Mouse (Mus musculus) liver, embryonic 11.5 days (tissue): ENCODE data around the gene Ankfn1. TPM values are rescaled to one million over a fixed set of nuclear protein-coding genes. Genes with fewer than 3 reads are reported as not detected.
A peak's percentile ranks its signal among the peaks of the same experiment; 100 is the strongest.

ENCODE experiments used
- ATAC-seq: fragments of 200-750 bp; cut with Nextera tagmentation; replicated peaks from 2 replicates; pipeline ENCODE4 v1.8.0; 2017; ENCODE audit warnings: moderate number of reproducible peaks, mild to moderate bottlenecking, moderate TSS enrichment, moderate library complexity; ENCODE audit not compliant: low FRiP score
- DNase-seq: peaks from one replicate; pipeline ENCODE4 v3.0.0-alpha.2; 2017; ENCODE audit warnings: low spot score
- H3K27ac ChIP-seq: fragments of 300-500 bp; sonication (generic); 2 replicates; pipeline ENCODE4 v1.5.1; 2014; ENCODE audit warnings: mild to moderate bottlenecking, low read depth, low read length, control low read depth
- H3K27me3 ChIP-seq: fragments of 300-500 bp; sonication (generic); replicated peaks from 2 replicates; pipeline ENCODE4 v1.6.1; 2014; ENCODE audit warnings: low read length, mixed read lengths; ENCODE audit not compliant: control insufficient read depth, insufficient read depth
- H3K36me3 ChIP-seq: fragments of 300-500 bp; sonication (generic); 2 replicates; pipeline ENCODE4 v1.6.1; 2014; ENCODE audit warnings: mild to moderate bottlenecking, low read length, moderate library complexity, mixed read lengths; ENCODE audit not compliant: control insufficient read depth, insufficient read depth
- H3K4me1 ChIP-seq: fragments of 300-500 bp; sonication (generic); replicated peaks from 2 replicates; pipeline ENCODE4 v1.6.1; 2014; ENCODE audit warnings: low read length, mixed read lengths; ENCODE audit not compliant: control insufficient read depth, insufficient read depth
- H3K4me2 ChIP-seq: fragments of 300-500 bp; sonication (generic); 2 replicates; pipeline ENCODE4 v1.6.1; 2014; ENCODE audit warnings: mild to moderate bottlenecking, control low read depth, moderate library complexity
- H3K4me3 ChIP-seq: fragments of 300-500 bp; sonication (generic); 2 replicates; pipeline ENCODE4 v1.5.1; 2014; ENCODE audit warnings: low read depth, low read length, control low read depth
- H3K9ac ChIP-seq: fragments of 300-500 bp; sonication (generic); 2 replicates; pipeline ENCODE4 v1.6.1; 2014; ENCODE audit warnings: low read depth, low read length, control low read depth
- H3K9me3 ChIP-seq: fragments of 300-500 bp; sonication (generic); 2 replicates; pipeline ENCODE4 v1.6.1; 2016; ENCODE audit warnings: low read length, inconsistent platforms, mixed read lengths; ENCODE audit not compliant: control insufficient read depth
- WGBS: fragments of 180-500 bp; shearing (Covaris S2); extraction: QIAGEN DNeasy Blood & Tissue Kit; methylation state at CpG from one replicate; pipeline ENCODE4 v1.1.7; 2014; 5-methylcytosine and 5-hydroxymethylcytosine counted together
- polyA plus RNA-seq: library from polyadenylated mRNA; unstranded; fragments of >200 nt; fragmentation: Nextera tagmentation; extraction: Ambion mirVana; gene quantifications from 2 replicates; pipeline ENCODE4 v1.2.1, GENCODE M21; 2014

Ankfn1 gene
- polyA plus RNA-seq, 1 experiment from 2014 or later: not detected

- ATAC-seq (no peak), DNase-seq (no peak)
- H3K27ac ChIP-seq: no peak overlapping the region
- no peaks in the 10 kb centered on the region for H3K9me3 ChIP-seq
- H3K27me3 ChIP-seq: no peaks in the 10 kb centered on the region
- no peaks in the 10 kb centered on the region for H3K36me3 ChIP-seq
- H3K4me2 ChIP-seq: no peak overlapping the region
- 44% methylated on average over 3 of the region's 3 CpGs for WGBS
- no peak overlapping the region for H3K4me3 ChIP-seq
- H3K4me1 ChIP-seq: no peaks in the 10 kb centered on the region
- H3K9ac ChIP-seq: no peak overlapping the region
Measured at GRCm38 (mm10) chr11:89774913-89775312, 2.5 kb downstream of the Ankfn1 start.

DNA sequence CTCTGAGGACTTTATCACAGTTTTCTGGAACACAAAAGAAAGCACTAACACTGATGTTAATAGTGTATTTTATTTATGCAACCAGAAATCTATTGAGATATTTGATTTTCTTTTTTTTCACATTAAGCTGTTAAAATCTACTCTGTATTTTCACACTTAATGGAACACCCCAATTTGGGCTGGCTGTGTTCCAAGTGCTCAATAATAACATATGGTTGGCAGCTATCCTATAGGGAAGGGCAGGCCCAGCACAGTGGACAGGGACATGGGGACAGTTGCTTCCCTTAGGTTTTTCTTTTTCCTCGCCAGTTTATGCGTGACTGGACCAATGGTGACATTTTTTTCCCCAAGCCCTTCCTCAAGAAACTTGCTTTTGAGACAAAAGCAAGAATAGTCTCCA lies 4.5 kb downstream of the Ankfn1 start:
- 69% methylated on average over 2 of the region's 2 CpGs for WGBS
- Histone ChIP-seq H3K27ac (no peak overlapping the region), H3K4me1 (no peaks in the 10 kb centered on the region), H3K9ac (no peak overlapping the region), H3K9me3 (no peaks in the 10 kb centered on the region), H3K4me3 (no peak overlapping the region), H3K27me3 (no peaks in the 10 kb centered on the region), H3K36me3 (no peaks in the 10 kb centered on the region), H3K4me2 (no peak overlapping the region)
- DNase-seq (no peak), ATAC-seq (no peak)

- Histone ChIP-seq H3K4me1 (no peaks in the 10 kb centered on the region), H3K4me2 (no peak overlapping the region), H3K27me3 (no peaks in the 10 kb centered on the region), H3K9me3 (no peaks in the 10 kb centered on the region), H3K9ac (no peak overlapping the region), H3K27ac (no peak overlapping the region), H3K36me3 (no peaks in the 10 kb centered on the region), H3K4me3 (no peak overlapping the region)
- ATAC-seq (no peak), DNase-seq (no peak)
- WGBS: 81% methylated on average over 2 of the region's 2 CpGs
Measured at GRCm38 (mm10) chr11:89765770-89766148, 11.7 kb downstream of the Ankfn1 start.

DNA sequence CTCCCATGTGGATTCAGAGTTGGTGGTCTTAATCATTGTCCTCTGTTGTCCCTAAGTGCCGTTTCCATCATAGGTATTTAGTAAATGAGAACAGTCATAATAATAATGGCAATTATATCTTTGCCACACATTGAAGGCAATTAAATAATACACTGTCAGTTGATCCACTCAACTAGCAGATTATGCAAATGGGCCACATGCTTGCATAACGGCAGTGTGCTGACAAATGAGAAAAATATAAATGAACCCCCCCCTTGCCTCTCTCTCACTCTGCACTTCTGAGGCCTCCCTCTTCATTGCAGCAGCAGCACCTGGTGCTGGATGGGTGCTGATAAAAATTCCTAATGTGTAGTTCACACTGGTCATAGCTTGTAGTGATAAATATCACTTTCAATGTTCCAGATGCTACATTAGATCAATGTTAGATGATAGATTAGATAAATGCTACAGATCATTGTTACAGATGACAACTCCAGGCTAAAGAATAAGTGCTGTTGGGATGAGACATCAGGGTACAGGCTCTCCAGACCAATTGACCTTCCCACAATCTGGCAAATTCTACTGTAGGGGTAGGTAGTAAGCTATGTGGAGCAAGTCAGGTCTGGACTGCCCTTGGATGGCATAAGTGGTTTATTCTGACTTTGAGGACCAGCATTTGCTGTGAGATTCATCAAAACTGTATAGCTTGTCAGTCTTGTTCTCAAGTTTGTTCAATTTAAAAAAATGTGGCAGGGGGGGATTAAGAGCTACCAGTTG lies 12.3 kb downstream of the Ankfn1 start:
- H3K36me3 ChIP-seq: no peaks in the 10 kb centered on the region

GRCm38 (mm10) chr11:89733973-89734693 lies 43.3 kb downstream of the Ankfn1 start:
- ATAC-seq: no peak
- DNase-seq: no peak
- H3K4me3 ChIP-seq: no peak overlapping the region
- H3K4me2 ChIP-seq: no peak overlapping the region
- H3K27ac ChIP-seq: no peak overlapping the region
- no peak overlapping the region for H3K9ac ChIP-seq
- 74% methylated on average over 10 of the region's 10 CpGs for WGBS
- H3K27me3 ChIP-seq: no peaks in the 10 kb centered on the region
- no peaks in the 10 kb centered on the region for H3K4me1 ChIP-seq
- no peaks in the 10 kb centered on the region for H3K9me3 ChIP-seq
- H3K36me3 ChIP-seq: no peaks in the 10 kb centered on the region

More for the DNA sequence above, 12.3 kb downstream of the Ankfn1 start:
- Histone ChIP-seq H3K9me3 (no peaks in the 10 kb centered on the region), H3K27me3 (no peaks in the 10 kb centered on the region), H3K4me1 (no peaks in the 10 kb centered on the region), H3K4me2 (no peak overlapping the region), H3K4me3 (no peak overlapping the region), H3K27ac (no peak overlapping the region), H3K9ac (no peak overlapping the region)
- no peak for ATAC-seq
- WGBS: 79% methylated on average over 2 of the region's 2 CpGs
- DNase-seq: no peak

- 80% methylated on average over 7 of the region's 7 CpGs for WGBS
- ATAC-seq (no peak), DNase-seq (no peak)
- Histone ChIP-seq H3K27ac (no peak overlapping the region), H3K9me3 (no peaks in the 10 kb centered on the region), H3K36me3 (no peaks in the 10 kb centered on the region), H3K4me1 (no peaks in the 10 kb centered on the region), H3K9ac (no peak overlapping the region), H3K27me3 (no peaks in the 10 kb centered on the region), H3K4me3 (no peak overlapping the region), H3K4me2 (no peak overlapping the region)
Measured at GRCm38 (mm10) chr11:89733526-89733925, 43.9 kb downstream of the Ankfn1 start.

GRCm38 (mm10) chr11:89720847-89721246 lies 56.6 kb downstream of the Ankfn1 start:
- Histone ChIP-seq H3K27ac (no peak overlapping the region), H3K36me3 (no peaks in the 10 kb centered on the region), H3K4me2 (no peak overlapping the region), H3K4me3 (no peak overlapping the region), H3K4me1 (no peaks in the 10 kb centered on the region), H3K9ac (no peak overlapping the region), H3K27me3 (no peaks in the 10 kb centered on the region), H3K9me3 (no peaks in the 10 kb centered on the region)
- DNase-seq: peak; percentile 56
- 19% methylated on average over 5 of the region's 5 CpGs for WGBS
- no peak for ATAC-seq

GRCm38 (mm10) chr11:89718491-89718982 lies 58.9 kb downstream of the Ankfn1 start:
- no peaks in the 10 kb centered on the region for H3K9me3 ChIP-seq
- no peaks in the 10 kb centered on the region for H3K27me3 ChIP-seq
- no peak overlapping the region for H3K27ac ChIP-seq
- no peaks in the 10 kb centered on the region for H3K36me3 ChIP-seq
- DNase-seq (no peak), ATAC-seq (no peak)
- H3K4me3 ChIP-seq: no peak overlapping the region
- no peak overlapping the region for H3K9ac ChIP-seq
- no peak overlapping the region for H3K4me2 ChIP-seq
- H3K4me1 ChIP-seq: no peaks in the 10 kb centered on the region
- 84% methylated on average over 14 of the region's 14 CpGs for WGBS

DNA sequence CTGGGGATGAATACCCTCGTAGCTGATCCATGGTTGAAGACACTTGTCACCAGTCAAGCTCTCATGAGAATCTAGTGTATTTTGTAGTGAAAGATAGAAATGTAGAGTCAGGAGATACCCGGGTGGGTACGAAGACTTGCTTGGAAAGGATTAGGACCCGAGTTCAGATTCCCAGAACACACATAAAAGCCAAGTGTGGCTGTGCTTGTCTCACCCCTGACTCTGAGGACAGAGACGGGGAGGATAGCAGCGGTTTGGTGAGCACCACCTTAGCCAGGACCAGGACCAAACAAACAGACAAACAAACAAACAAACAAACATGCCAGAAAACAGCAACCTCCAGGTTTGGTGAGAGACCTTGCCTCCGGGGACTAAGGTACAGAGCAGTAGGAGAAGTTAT lies 61.1 kb downstream of the Ankfn1 start:
- Histone ChIP-seq H3K9ac (no peak overlapping the region), H3K4me2 (no peak overlapping the region), H3K4me3 (no peak overlapping the region), H3K27ac (no peak overlapping the region), H3K36me3 (no peaks in the 10 kb centered on the region), H3K9me3 (no peaks in the 10 kb centered on the region), H3K27me3 (no peaks in the 10 kb centered on the region), H3K4me1 (no peaks in the 10 kb centered on the region)
- DNase-seq (no peak), ATAC-seq (no peak)
- WGBS: 81% methylated on average over 7 of the region's 7 CpGs
